Mouse (Mus musculus): ENCODE measurements around the gene Asap3. TPM values are rescaled to one million over a fixed set of nuclear protein-coding genes. Genes with fewer than 3 reads are reported as not detected.
A peak's percentile ranks its signal among the peaks of the same experiment; 100 is the strongest.

Gene Asap3
- polyA plus RNA-seq, 1 experiment from 2014 or later = 1.6 TPM

- TF ChIP-seq CTCF (IDR thresholded peaks at IDR 0.05; ENCODE audit: low read depth) (peak; percentile 40), EP300 (optimal IDR thresholded peaks at IDR 0.05) (no peak)
- DNase-seq (ENCODE audit: low spot score) = peak; percentile 89
- peaks cover 15% of the 10 kb centered on the region; the same call in 1 of the 2 replicates for H3K4me1 ChIP-seq (replicated peaks; ENCODE audit: control insufficient read depth, insufficient read depth)
- H3K4me2 ChIP-seq (replicated peaks; ENCODE audit: low read depth) = no peak overlapping the region
- peak; percentile 59 for ATAC-seq (ENCODE audit: low FRiP score, low TSS enrichment)
- 0 out of 2 replicates have a peak overlapping the region, but pooled peaks have one; percentile 2 for H3K9ac ChIP-seq (ENCODE audit: low read length)
- H3K36me3 ChIP-seq (ENCODE audit: control insufficient read depth, insufficient read depth, low read length) = no peaks in the 10 kb centered on the region
- H3K27me3 ChIP-seq (ENCODE audit: control insufficient read depth, insufficient read depth, low read length) = no peaks in the 10 kb centered on the region
- H3K4me3 ChIP-seq (ENCODE audit: low read depth, low read length) = no peak overlapping the region
- peak overlapping the region; percentile 61 for H3K27ac ChIP-seq (replicated peaks)
- WGBS = 61% methylated on average over 13 of the region's 13 CpGs
- H3K9me3 ChIP-seq (ENCODE audit: control insufficient read depth, low read length) = no peaks in the 10 kb centered on the region
Observed at GRCm38 (mm10) chr4:136174216-136175193, 31.7 kb upstream of the Asap3 start.

DNA sequence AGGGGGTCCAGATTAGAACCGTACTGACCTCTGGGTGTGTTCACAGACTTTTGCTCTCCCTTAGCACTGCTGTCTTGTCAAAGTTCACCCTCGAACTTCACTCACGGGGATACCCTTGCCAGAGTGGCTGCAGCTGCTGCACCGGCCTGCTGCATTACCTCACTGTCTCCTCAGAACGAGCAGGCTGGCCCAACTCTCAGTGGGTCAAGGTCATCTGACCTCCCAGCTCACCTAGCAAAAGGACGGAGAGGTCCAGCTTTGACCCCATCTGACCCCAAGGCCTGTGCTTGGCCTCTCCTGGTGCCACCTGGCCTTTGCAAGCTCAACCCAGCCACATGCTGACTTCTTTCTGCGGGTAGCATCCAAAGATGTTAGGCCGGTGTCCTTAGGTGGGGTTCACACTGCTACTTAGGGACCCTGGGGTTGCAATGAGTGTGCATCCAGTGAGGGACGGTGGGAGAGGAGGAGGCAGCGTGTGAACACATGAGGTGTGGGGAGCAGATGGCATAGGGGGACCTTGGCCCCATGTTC, 30.1 kb upstream of the Asap3 start:
- Histone ChIP-seq H3K4me3 (ENCODE audit: low read depth, low read length) (no peak overlapping the region), H3K4me1 (replicated peaks; ENCODE audit: control insufficient read depth, insufficient read depth) (peaks cover 17% of the 10 kb centered on the region; the same call in 1 of the 2 replicates), H3K9me3 (ENCODE audit: control insufficient read depth, low read length) (no peaks in the 10 kb centered on the region), H3K36me3 (ENCODE audit: control insufficient read depth, insufficient read depth, low read length) (no peaks in the 10 kb centered on the region), H3K9ac (ENCODE audit: low read length) (no peak overlapping the region), H3K27ac (replicated peaks) (no peak overlapping the region), H3K4me2 (replicated peaks; ENCODE audit: low read depth) (no peak overlapping the region), H3K27me3 (ENCODE audit: control insufficient read depth, insufficient read depth, low read length) (no peaks in the 10 kb centered on the region)
- no peak for TF ChIP-seq CTCF (IDR thresholded peaks at IDR 0.05; ENCODE audit: low read depth)
- TF ChIP-seq EP300 (optimal IDR thresholded peaks at IDR 0.05) = no peak
- ATAC-seq (ENCODE audit: low FRiP score, low TSS enrichment) (no peak), DNase-seq (ENCODE audit: low spot score) (no peak)
- WGBS = 73% methylated on average over 10 of the region's 10 CpGs

GRCm38 (mm10) chr4:136177244-136177611, 28.9 kb upstream of the Asap3 start:
- TF ChIP-seq EP300 (optimal IDR thresholded peaks at IDR 0.05) = no peak
- no peak for TF ChIP-seq CTCF (IDR thresholded peaks at IDR 0.05; ENCODE audit: low read depth)
- no peaks in the 10 kb centered on the region for H3K27me3 ChIP-seq (ENCODE audit: control insufficient read depth, insufficient read depth, low read length)
- H3K9ac ChIP-seq (ENCODE audit: low read length) = no peak overlapping the region
- 30% methylated on average over 8 of the region's 8 CpGs for WGBS
- H3K4me1 ChIP-seq (replicated peaks; ENCODE audit: control insufficient read depth, insufficient read depth) = peaks cover 15% of the 10 kb centered on the region; the same call in 1 of the 2 replicates
- no peaks in the 10 kb centered on the region for H3K9me3 ChIP-seq (ENCODE audit: control insufficient read depth, low read length)
- no peak for ATAC-seq (ENCODE audit: low FRiP score, low TSS enrichment)
- no peak for DNase-seq (ENCODE audit: low spot score)
- no peak overlapping the region for H3K4me2 ChIP-seq (replicated peaks; ENCODE audit: low read depth)
- no peak overlapping the region for H3K27ac ChIP-seq (replicated peaks)
- no peak overlapping the region for H3K4me3 ChIP-seq (ENCODE audit: low read depth, low read length)
- H3K36me3 ChIP-seq (ENCODE audit: control insufficient read depth, insufficient read depth, low read length) = no peaks in the 10 kb centered on the region

- Histone ChIP-seq H3K27me3 (ENCODE audit: control insufficient read depth, insufficient read depth, low read length) (no peaks in the 10 kb centered on the region), H3K36me3 (ENCODE audit: control insufficient read depth, insufficient read depth, low read length) (no peaks in the 10 kb centered on the region), H3K4me3 (ENCODE audit: low read depth, low read length) (no peak overlapping the region), H3K4me1 (replicated peaks; ENCODE audit: control insufficient read depth, insufficient read depth) (peaks cover 14% of the 10 kb centered on the region; the same call in 1 of the 2 replicates), H3K9me3 (ENCODE audit: control insufficient read depth, low read length) (no peaks in the 10 kb centered on the region), H3K27ac (replicated peaks) (peak overlapping the region; percentile 65; the same call in 1 of the 2 replicates), H3K9ac (ENCODE audit: low read length) (no peak overlapping the region), H3K4me2 (replicated peaks; ENCODE audit: low read depth) (no peak overlapping the region)
- peak; percentile 50 for ATAC-seq (ENCODE audit: low FRiP score, low TSS enrichment)
- 37% methylated on average over 11 of the region's 11 CpGs for WGBS
- no peak for TF ChIP-seq CTCF (IDR thresholded peaks at IDR 0.05; ENCODE audit: low read depth)
- peak; percentile 88 for DNase-seq (ENCODE audit: low spot score)
Observed at GRCm38 (mm10) chr4:136177612-136178474, 28.3 kb upstream of the Asap3 start.

DNA sequence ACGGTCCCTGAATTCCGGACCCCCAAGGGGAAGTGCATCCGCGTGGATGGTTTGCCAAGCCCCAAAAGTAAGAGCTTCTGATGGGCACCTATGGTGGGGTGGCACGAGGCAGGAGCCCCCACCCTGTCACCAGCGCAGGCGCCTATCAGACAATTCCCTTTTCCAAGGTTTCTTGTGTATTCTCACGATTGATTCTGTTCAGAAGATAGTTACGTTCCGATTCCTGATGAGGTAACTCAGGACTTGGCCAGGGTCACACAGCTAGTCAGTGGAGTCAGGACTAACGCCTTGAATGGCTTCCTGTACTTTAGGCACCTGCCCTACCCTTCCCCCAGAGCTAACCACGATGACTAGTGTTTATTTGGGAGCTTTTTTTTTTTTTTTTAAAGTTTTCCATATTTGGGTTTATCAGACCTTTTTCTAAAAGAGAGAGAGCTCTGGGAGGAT, 27.7 kb upstream of the Asap3 start:
- Histone ChIP-seq H3K9ac (ENCODE audit: low read length) (no peak overlapping the region), H3K4me1 (replicated peaks; ENCODE audit: control insufficient read depth, insufficient read depth) (peaks cover 8% of the 10 kb centered on the region; the same call in 1 of the 2 replicates), H3K27ac (replicated peaks) (peak overlapping the region; percentile 65; the same call in 1 of the 2 replicates), H3K4me2 (replicated peaks; ENCODE audit: low read depth) (no peak overlapping the region), H3K4me3 (ENCODE audit: low read depth, low read length) (no peak overlapping the region), H3K27me3 (ENCODE audit: control insufficient read depth, insufficient read depth, low read length) (no peaks in the 10 kb centered on the region), H3K36me3 (ENCODE audit: control insufficient read depth, insufficient read depth, low read length) (no peaks in the 10 kb centered on the region), H3K9me3 (ENCODE audit: control insufficient read depth, low read length) (no peaks in the 10 kb centered on the region)
- ATAC-seq (ENCODE audit: low FRiP score, low TSS enrichment) = no peak
- WGBS = 72% methylated on average over 12 of the region's 12 CpGs
- DNase-seq (ENCODE audit: low spot score) = no peak
- no peak for TF ChIP-seq CTCF (IDR thresholded peaks at IDR 0.05; ENCODE audit: low read depth)
- no peak for TF ChIP-seq EP300 (optimal IDR thresholded peaks at IDR 0.05)
